Mouse (Mus musculus) v-Abl transformed pro-B cells (cell line): ENCODE measurements at regions not wholly inside any gene's neighbourhood (a gene's known extent, or its start where the extent isn't known, plus 50 kb on each side); places are given as distances from the start of the nearest gene placed in this dataset.

Experiments
- in situ Hi-C, 2 experiments: fragments of 400-800 bp; cut with MboI; formaldehyde crosslinking; loops; one replicate each; pipeline ENCODE4 v1.15.1; 2025; ENCODE audit not compliant: unreplicated experiment in 2 of 2

GRCm38 (mm10) chr10:111624021-111624420 is 117.9 kb downstream of the Phlda1 start:
- in situ Hi-C loops: no loop called here

DNA sequence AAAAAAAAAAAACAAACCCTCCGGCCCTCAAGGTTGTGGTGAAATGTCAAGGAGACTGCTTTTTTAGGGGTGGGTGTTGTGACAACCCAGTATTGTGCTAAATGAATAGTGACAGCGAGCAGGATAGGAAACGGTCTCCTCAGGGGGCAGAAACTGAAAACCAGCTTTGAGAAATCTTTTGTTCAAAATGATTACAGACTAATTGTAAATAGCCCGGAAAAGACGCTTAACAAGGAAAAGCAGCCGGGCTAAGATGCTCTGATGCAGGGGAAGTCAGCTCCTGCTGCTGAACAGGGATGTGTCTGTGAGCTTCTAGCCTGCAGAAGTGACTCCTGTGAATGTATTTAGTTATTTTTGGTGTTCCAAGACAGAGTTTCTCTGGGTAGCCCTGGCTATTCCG is 118.5 kb downstream of the Phlda1 start:
- in situ Hi-C loops: no loop called here

- in situ Hi-C loops: no loop called here
These were observed 119.5 kb downstream of the Phlda1 start for GRCm38 (mm10) chr10:111625573-111625972.

DNA sequence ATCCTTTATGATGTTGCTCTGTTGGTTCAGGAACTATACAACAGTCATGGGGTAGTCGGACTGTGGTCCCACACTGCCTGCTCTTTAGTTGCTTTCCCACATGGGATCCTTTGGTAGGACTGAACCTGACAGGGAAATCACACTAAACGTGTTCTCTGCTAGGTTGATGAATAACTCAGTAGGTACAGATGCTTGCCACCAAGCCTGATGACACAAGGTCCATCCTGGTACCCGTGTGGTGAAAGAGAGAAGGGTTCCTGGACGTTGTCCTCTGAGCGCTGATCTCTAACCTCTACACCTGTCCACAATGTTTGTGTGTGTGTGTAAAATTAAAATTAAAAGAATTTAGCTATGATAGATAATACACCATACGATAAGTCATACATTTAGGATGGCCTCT is 119.9 kb downstream of the Phlda1 start:
- in situ Hi-C loops: no loop called here

GRCm38 (mm10) chr10:111636283-111636682 is 130.2 kb downstream of the Phlda1 start:
- in situ Hi-C loops: loop anchor here in 1 of 2 experiments (5.0 kb wide), 1 partner anchor 44 kb away; no protein-coding TSS in a partner anchor

- in situ Hi-C loops: loop anchor here in 1 of 2 experiments (5.0 kb wide), 1 partner anchor 45 kb away; no protein-coding TSS in a partner anchor
These were observed 131.1 kb downstream of the Phlda1 start for GRCm38 (mm10) chr10:111637084-111637735.

GRCm38 (mm10) chr10:111639866-111640265 is 133.8 kb downstream of the Phlda1 start:
- in situ Hi-C loops: loop anchor here in 1 of 2 experiments (5.0 kb wide), 1 partner anchor 48 kb away; no protein-coding TSS in a partner anchor

GRCm38 (mm10) chr10:111642683-111643082 is 136.6 kb downstream of the Phlda1 start:
- in situ Hi-C loops: no loop called here

DNA sequence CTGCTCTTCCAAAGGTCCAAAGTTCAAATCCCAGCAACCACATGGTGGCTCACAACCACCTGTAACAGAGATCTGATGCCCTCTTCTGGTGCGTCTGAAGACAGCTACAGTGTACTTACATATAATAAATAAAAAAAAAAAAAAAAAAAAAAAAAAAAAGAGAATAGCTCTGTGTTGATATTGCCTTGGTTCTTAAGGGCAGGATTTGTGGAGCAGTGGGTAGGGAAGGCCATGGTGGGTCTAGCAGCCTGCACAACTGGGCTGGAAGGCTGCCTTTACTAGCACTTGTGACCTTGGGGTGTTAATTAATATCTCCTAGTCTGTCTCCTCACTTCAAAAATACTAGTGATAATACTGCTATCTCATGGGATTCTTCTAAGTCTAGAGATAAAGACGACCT is 147.7 kb downstream of the Phlda1 start:
- in situ Hi-C loops: loop anchor here (5.0 to 10.0 kb wide), 2 partner anchors 146 to 359 kb away; partner anchors contain the start of genes Bbs10 (in 1 of the 2) and Phlda1 (in 1 of the 2)

DNA sequence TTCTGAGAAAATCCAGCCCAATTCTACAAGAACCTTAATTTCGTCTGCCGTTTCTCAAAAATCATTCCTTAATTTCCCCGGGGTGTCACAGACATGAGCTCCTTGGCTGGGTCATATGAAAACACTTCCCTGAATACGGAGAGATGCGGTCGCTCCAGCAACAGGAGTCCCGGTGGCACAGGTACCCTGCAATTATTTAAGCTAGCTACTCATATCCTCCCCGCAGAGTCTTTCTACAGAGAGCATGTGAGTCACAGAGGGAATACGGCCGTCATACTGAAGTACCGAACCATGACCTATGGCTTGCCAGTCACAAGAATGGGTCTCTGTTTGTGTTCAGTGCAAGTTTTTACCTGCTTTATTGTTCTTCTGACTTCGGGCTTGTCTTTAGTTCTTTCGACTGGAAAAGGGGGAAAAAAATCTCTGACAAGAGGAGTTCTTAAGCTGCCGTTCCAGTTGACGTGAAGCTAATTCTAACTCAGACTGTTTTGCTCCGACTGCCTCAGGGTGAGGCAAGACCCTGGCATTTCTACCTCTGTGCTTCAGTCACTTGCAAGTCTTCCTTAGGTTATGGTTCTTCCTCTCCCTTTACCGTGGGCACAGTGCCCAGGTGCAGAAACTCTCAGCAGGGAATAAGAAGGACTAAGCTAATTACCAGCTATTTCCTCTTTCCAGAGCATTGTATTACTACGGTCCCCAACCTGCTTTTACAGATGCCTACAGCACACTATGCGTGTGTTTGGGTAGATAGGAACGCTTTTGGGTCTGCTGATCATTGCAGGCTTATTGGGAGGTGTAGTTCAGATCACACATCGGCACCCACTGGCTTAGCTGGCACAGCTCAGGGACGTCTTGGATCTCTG is 148.5 kb downstream of the Phlda1 start:
- in situ Hi-C loops: loop anchor here (5.0 to 10.0 kb wide), 3 partner anchors 147 to 360 kb away; partner anchors contain the start of genes Phlda1 (in 2 of the 2) and Bbs10 (in 1 of the 2)

- in situ Hi-C loops: loop anchor here (5.0 to 10.0 kb wide), 3 partner anchors 152 to 364 kb away; partner anchors contain the start of genes Bbs10 (in 1 of the 2) and Phlda1 (in 1 of the 2)
These were observed 152.7 kb downstream of the Phlda1 start for GRCm38 (mm10) chr10:111658828-111659227.

DNA sequence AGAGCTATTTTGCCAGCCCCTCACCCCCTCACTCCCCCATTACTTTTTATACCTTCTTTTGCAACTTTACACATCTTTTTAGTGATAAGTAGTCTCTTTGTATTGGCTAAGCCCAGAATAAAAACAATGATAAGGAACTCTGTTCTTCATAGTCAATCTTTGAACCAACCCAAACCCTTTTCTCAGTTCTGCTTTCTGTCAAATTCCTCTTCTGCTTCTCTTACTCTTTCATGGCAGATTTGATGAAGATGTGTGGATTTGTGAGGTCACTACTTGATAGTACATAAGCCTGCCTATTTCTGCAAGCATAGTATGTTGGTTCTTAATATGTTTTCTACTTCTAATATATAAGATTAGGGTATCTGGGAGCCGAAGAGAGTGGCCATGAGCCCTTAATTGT is 156.6 kb downstream of the Phlda1 start:
- in situ Hi-C loops: no loop called here

DNA sequence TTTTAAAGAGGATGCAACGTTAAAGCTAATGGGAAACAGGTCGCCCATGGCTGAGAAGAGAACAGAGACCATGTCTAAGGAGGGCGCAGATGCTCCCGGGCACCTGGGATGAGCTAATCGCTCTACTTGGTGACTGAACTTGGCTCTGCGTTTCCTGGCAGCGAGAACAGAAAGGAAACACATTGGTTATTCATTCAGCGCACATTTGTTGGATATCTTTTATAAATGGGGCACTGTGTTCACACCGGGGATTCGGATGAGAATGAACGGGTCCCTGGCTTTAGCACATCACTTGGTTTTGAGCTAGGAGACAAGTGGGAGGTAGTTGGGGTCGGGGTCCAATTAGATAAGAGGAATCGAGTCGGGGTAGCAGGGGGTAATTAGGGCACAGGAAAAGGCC is 159.7 kb downstream of the Phlda1 start:
- in situ Hi-C loops: no loop called here

DNA sequence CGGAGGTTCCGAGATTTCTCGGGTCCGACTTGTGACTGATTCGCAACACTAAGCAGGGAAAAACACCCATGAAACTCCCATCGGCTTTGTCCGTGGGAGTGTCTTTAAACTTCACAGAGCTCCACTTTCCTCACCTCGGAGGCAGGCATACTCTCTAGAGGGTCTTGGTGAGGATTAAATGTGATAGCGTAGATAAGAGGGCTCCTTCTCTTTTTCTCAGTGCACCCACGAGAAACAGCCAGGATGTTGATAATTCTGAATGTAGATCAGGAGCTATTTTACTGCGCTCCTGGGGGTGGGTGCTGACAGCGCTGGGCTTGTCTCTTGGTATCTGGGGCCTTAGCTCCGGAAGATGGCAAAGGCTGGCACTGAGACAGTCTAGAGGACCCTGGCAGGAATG is 160.9 kb downstream of the Phlda1 start:
- in situ Hi-C loops: no loop called here

DNA sequence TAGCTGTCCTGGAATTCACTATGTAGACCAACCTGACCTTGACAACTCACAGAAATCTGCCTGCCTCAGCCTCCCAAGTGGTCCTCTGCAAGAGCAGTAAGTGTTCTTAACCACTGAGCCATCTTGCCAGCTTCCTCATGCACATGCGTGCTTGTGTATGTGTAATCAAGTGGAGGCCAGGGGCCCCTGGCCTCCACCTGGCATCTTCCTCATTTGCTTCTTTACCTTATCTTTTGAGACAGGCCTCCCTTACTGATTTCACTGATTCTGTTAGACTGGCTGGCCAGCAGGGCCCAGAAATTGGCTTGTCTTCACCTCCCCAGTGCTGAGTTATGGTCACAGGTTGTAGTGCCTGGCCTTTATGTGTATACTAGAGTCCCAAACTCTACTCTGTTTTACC is 162.6 kb downstream of the Phlda1 start:
- in situ Hi-C loops: no loop called here

- in situ Hi-C loops: no loop called here
These were observed 163.6 kb downstream of the Phlda1 start for GRCm38 (mm10) chr10:111669658-111670057.

DNA sequence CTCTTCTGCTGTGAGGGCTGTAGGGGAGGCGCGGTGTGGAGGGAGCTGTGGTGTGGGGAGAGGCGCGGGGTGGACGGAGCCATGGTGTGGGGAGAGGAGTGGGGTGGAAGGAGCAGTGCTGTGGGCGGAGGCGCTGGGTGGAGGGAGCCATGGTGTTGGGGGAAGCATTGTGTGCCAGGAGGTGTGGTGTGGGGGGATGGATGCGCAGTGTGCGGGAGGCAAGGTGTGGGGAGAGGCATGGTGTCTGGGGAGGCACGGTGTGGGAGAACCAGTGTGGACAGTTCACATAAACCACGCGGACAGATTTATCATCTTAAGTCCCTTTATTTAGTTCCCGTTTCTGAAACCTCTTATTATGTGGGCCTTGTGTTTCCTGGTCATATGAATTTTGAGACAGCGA is 164.6 kb downstream of the Phlda1 start:
- in situ Hi-C loops: no loop called here

DNA sequence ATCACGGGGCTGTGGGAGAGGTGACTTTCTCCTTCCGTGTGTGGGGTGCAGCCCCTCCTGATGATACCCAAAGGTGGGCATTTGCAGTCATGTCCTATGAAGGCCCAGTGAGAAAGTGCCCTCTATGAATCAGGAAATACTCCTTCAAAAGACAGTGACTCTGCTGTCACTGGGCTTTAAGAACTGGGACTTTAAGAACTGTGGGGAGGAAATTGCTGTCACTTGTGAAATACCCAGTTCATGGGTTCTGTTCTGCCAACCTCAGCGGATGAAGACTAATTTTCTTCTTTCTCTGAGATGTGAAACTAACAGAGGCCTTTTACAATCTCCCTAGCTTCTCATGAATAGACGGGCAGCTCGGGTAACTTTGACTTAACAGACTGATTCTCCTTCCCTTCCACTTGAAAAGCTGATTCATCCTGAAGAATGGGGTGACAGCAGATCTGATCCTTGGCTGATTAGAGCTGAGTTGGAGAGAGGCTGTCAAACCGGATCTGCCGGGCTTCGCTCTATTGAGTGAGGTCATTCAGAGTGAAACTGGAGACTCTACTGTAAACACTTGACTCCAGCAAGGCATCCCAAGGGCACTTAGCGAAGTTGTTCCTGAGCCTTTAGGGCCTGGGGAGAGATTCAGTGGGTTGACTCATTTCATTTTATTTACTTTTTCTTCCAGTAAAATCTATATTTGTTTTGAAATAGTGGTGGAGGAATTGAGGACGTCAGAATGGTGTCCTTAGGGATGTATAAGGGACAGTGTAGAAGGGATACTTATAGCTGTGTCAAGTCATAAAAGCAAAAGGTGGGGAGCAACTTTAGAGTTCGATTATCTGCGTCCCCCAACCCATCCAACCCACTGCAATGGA is 166.6 kb downstream of the Phlda1 start:
- in situ Hi-C loops: no loop called here

DNA sequence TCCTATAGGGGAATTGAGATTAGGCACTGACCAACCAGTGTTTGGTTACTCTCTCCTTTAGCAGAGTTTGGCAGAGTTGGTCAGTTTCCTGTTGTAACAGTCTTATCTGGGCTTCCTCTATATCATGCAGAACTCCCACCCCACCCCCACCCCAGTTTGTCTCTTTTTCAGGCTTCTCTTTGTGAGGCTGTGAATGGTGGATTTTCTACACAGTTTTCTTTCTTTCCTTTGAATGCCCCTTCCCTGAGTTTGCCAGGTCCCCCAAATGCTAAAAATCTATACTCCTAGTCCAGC is 167.2 kb downstream of the Phlda1 start:
- in situ Hi-C loops: no loop called here

- in situ Hi-C loops: no loop called here
These were observed 170.2 kb downstream of the Phlda1 start for GRCm38 (mm10) chr10:111676255-111676654.

DNA sequence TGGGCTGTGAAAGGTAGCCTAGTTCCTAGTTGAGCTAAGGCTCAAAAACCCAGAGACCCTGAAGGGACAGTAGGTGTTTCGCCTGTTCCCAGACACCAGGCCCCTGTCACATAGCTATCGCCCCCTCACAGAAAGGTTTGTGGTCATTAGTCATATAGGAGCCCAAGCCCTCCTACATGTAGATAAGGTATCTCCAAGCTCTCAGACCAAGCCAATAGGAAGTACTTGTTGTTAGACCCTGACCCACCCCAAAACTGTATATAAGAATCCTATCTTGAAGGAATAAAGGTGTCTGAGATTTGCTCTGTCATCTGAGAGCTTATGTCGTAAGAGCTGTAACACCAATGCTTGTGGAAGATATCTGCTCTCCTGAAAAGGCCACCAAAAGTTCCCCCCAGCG is 174.8 kb downstream of the Phlda1 start:
- in situ Hi-C loops: no loop called here
